Comparison of ENCODE assay signal across 8 mouse cellular contexts in the genomic region with DNA sequence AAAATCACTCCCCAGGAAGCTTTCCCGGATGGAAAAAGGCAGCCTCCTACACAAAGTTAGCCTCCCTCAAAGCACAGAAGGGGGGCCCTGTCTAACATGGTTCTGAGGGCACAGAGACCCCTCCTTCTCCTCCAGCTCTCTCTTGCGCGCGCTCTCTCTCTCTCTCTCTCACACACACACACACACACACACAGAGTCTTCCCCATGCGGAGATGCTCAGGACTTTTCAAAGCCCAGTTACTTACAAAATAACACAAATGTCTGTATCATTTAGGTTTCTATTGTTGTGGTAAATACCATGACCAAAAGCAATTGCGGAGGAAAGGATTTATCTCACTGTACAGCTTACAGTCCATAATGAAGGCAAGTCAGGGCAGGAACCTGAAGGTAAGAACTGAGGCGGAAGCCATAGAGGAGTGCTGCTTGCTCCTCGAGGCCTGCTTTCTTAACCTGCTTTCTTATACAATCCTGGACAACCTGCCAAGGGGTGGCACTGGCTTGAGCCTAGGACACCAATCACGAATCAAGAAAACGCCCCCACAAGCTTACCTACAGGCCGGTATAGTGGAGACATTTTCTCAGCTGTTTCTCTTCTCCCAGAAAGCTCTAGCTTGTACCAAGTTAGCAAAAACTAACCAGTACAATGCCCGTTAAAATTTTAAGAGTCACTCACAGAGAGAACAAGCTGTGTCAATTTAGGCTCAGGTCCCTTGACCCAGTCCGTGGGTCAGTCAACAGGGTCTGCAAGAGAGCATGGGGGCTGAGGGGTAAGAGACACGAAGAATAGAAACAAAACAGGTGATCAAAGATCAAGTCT. TPM values are rescaled to one million over a fixed set of nuclear protein-coding genes. Genes with fewer than 3 reads are reported as not detected.
DNase-seq lines count a peak whose midpoint lies in the region; ATAC-seq and TF ChIP-seq lines count a peak whose summit lies in the region.
"Had no signal": no experiment of that assay in that cellular context is flagged by ENCODE, and none has a peak within 500 bp of the region (broad histone marks: within the 10 kb centered on the region; RNA-seq: fewer than 3 reads in every experiment).

No protein-coding gene starts in this region.

- no peaks in the 10 kb centered on the region for H3K36me3 ChIP-seq in hindbrain, embryonic 12.5 days
- no peaks in the 10 kb centered on the region for H3K36me3 ChIP-seq in midbrain, postnatal 0 days (ENCODE audit: insufficient read depth, low read length)

- H3K27me3 ChIP-seq in hindbrain, embryonic 12.5 days = no peaks in the 10 kb centered on the region
- H3K27me3 ChIP-seq in midbrain, postnatal 0 days (ENCODE audit: insufficient read depth, low read length) = no peaks in the 10 kb centered on the region

- WGBS in lung, adult 2 months = 80% methylated on average over 14 of the region's 14 CpGs
- 78% methylated on average over 14 of the region's 14 CpGs for WGBS in hindbrain, embryonic 12.5 days
- 72% methylated on average over 14 of the region's 14 CpGs for WGBS in midbrain, postnatal 0 days

- peak overlapping the region; percentile 48 for H3K4me3 ChIP-seq in lung, adult 2 months (replicated peaks; ENCODE audit: extremely low read depth, low read depth, low read length)
- no peak overlapping the region for H3K4me3 ChIP-seq in hindbrain, embryonic 12.5 days
- no peak overlapping the region for H3K4me3 ChIP-seq in midbrain, postnatal 0 days (ENCODE audit: low read depth, low read length)

- no peak overlapping the region for H3K27ac ChIP-seq in hindbrain, embryonic 12.5 days
- H3K27ac ChIP-seq in midbrain, postnatal 0 days (ENCODE audit: low read depth, low read length) = no peak overlapping the region

- peak; percentile 38; the same call in 1 of the 2 replicates for ATAC-seq in hindbrain, embryonic 12.5 days (ENCODE audit: low FRiP score)
- ATAC-seq in midbrain, postnatal 0 days (ENCODE audit: low FRiP score) = peak; percentile 23; the same call in 1 of the 2 replicates

- H3K4me1 ChIP-seq in lung, adult 2 months (ENCODE audit: control insufficient read depth, insufficient read depth, low read length) = no peaks in the 10 kb centered on the region
- H3K4me1 ChIP-seq in hindbrain, embryonic 12.5 days = peaks cover 7% of the 10 kb centered on the region; the same call in 1 of the 2 replicates
- H3K4me1 ChIP-seq in midbrain, postnatal 0 days (ENCODE audit: insufficient read depth, low read length) = no peaks in the 10 kb centered on the region

- TF ChIP-seq POLR2A in lung, adult 2 months (IDR thresholded peaks at IDR 0.05; ENCODE audit: borderline replicate concordance, extremely low read depth, low read depth, low read length) = no peak
- TF ChIP-seq POLR2A in brain, embryonic 14.5 days (IDR thresholded peaks at IDR 0.05; ENCODE audit: borderline replicate concordance, extremely low read depth, insufficient read depth, insufficient read length, poor library complexity, severe bottlenecking) = no peak

- TF ChIP-seq CTCF in lung, adult 2 months (IDR thresholded peaks at IDR 0.05; ENCODE audit: insufficient read depth, low read length) = no peak
- TF ChIP-seq CTCF in brain, embryonic 14.5 days (IDR thresholded peaks at IDR 0.05; ENCODE audit: borderline replicate concordance, extremely low read depth, insufficient read depth, insufficient read length) = no peak
- no peak for TF ChIP-seq CTCF in midbrain, postnatal 0 days (IDR thresholded peaks at IDR 0.05)

- no peak for DNase-seq in lung, adult 2 months
- no peak for DNase-seq in lung, postnatal 14 days
- DNase-seq in brain, embryonic 14.5 days (ENCODE audit: low read depth) = peak; percentile 6
- DNase-seq in midbrain, postnatal 0 days (ENCODE audit: low spot score) = no peak
- DNase-seq in adrenal gland, postnatal 14 days = no peak
- DNase-seq in adrenal gland, adult 2 months = no peak

- H3K4me2 ChIP-seq in hindbrain, embryonic 12.5 days (replicated peaks) = no peak overlapping the region
- H3K4me2 ChIP-seq in midbrain, postnatal 0 days (ENCODE audit: low read depth, low read length, poor library complexity, severe bottlenecking) = no peak overlapping the region

- H3K9ac ChIP-seq in hindbrain, embryonic 12.5 days = no peak overlapping the region
- H3K9ac ChIP-seq in midbrain, postnatal 0 days (replicated peaks; ENCODE audit: low read length, poor library complexity, severe bottlenecking) = no peak overlapping the region

- no peaks in the 10 kb centered on the region for H3K9me3 ChIP-seq in hindbrain, embryonic 12.5 days (replicated peaks)
- H3K9me3 ChIP-seq in midbrain, postnatal 0 days (ENCODE audit: low read length) = no peaks in the 10 kb centered on the region

RNA-seq across cellular contexts. Expression of a gene that starts 41.5 kb away (rescaled TPM):
- not detected in 2 replicates for polyA plus RNA-seq in lung, adult 2 months (2012; rRNA removed)
- polyA plus RNA-seq in brain, embryonic 14.5 days (2012; rRNA removed) = 0.08 TPM in 1 of 2 replicates, not detected in the other
- polyA plus RNA-seq in hindbrain, embryonic 12.5 days (2016; fragmentation: Nextera tagmentation; extraction: Ambion mirVana) = 0.33 TPM in 1 of 2 replicates, not detected in the other
- total RNA-seq in midbrain, postnatal 0 days (2014; rRNA removed) = not detected in 2 replicates
- not detected in 2 replicates for polyA plus RNA-seq in midbrain, postnatal 0 days (2015; fragmentation: Nextera tagmentation; extraction: Ambion mirVana)
- total RNA-seq in adrenal gland, postnatal 14 days (2021) = not detected in 2 replicates
- total RNA-seq in adrenal gland, adult 2 months (2021) = not detected
- not detected in 2 replicates for polyA plus RNA-seq in adrenal gland, adult 2 months (2012; rRNA removed)

RNA-seq across cellular contexts. Expression of a gene that starts 47.5 kb away (rescaled TPM):
- polyA plus RNA-seq in lung, adult 2 months (2012; rRNA removed) = not detected in 2 replicates
- not detected in 2 replicates for polyA plus RNA-seq in brain, embryonic 14.5 days (2012; rRNA removed)
- 0.48 and 0.57 TPM in 2 replicates for polyA plus RNA-seq in hindbrain, embryonic 12.5 days (2016; fragmentation: Nextera tagmentation; extraction: Ambion mirVana)
- total RNA-seq in midbrain, postnatal 0 days (2014; rRNA removed) = not detected in 2 replicates
- polyA plus RNA-seq in midbrain, postnatal 0 days (2015; fragmentation: Nextera tagmentation; extraction: Ambion mirVana) = not detected in 2 replicates
- not detected in 2 replicates for total RNA-seq in adrenal gland, postnatal 14 days (2021)
- not detected for total RNA-seq in adrenal gland, adult 2 months (2021)
- not detected in 2 replicates for polyA plus RNA-seq in adrenal gland, adult 2 months (2012; rRNA removed)
- polyA plus RNA-seq: testis, adult 2 months had no signal

RNA-seq across cellular contexts. Expression of a gene that starts 53.2 kb away (rescaled TPM):
- not detected in 2 replicates for polyA plus RNA-seq in lung, adult 2 months (2012; rRNA removed)
- not detected in 2 replicates for polyA plus RNA-seq in brain, embryonic 14.5 days (2012; rRNA removed)
- not detected in 2 replicates for polyA plus RNA-seq in hindbrain, embryonic 12.5 days (2016; fragmentation: Nextera tagmentation; extraction: Ambion mirVana)
- not detected in 2 replicates for total RNA-seq in midbrain, postnatal 0 days (2014; rRNA removed)
- not detected in 2 replicates for polyA plus RNA-seq in midbrain, postnatal 0 days (2015; fragmentation: Nextera tagmentation; extraction: Ambion mirVana)
- total RNA-seq in adrenal gland, postnatal 14 days (2021) = not detected in 2 replicates
- total RNA-seq in adrenal gland, adult 2 months (2021) = not detected
- polyA plus RNA-seq in adrenal gland, adult 2 months (2012; rRNA removed) = not detected in 2 replicates

RNA-seq across cellular contexts. Expression of a gene that starts 59.2 kb away (rescaled TPM):
- polyA plus RNA-seq in lung, adult 2 months (2012; rRNA removed) = not detected in 2 replicates
- not detected in 2 replicates for polyA plus RNA-seq in brain, embryonic 14.5 days (2012; rRNA removed)
- not detected in 2 replicates for polyA plus RNA-seq in hindbrain, embryonic 12.5 days (2016; fragmentation: Nextera tagmentation; extraction: Ambion mirVana)
- not detected in 2 replicates for total RNA-seq in midbrain, postnatal 0 days (2014; rRNA removed)
- polyA plus RNA-seq in midbrain, postnatal 0 days (2015; fragmentation: Nextera tagmentation; extraction: Ambion mirVana) = not detected in 2 replicates
- not detected in 2 replicates for total RNA-seq in adrenal gland, postnatal 14 days (2021)
- total RNA-seq in adrenal gland, adult 2 months (2021) = not detected
- not detected in 2 replicates for polyA plus RNA-seq in adrenal gland, adult 2 months (2012; rRNA removed)
